Mouse (Mus musculus): ENCODE data around the gene Hs3st4. TPM values are rescaled to one million over a fixed set of nuclear protein-coding genes. Genes with fewer than 3 reads are reported as not detected.

Hs3st4 gene
- polyA plus RNA-seq, 2 experiments from 2014 or later: not detected

DNA sequence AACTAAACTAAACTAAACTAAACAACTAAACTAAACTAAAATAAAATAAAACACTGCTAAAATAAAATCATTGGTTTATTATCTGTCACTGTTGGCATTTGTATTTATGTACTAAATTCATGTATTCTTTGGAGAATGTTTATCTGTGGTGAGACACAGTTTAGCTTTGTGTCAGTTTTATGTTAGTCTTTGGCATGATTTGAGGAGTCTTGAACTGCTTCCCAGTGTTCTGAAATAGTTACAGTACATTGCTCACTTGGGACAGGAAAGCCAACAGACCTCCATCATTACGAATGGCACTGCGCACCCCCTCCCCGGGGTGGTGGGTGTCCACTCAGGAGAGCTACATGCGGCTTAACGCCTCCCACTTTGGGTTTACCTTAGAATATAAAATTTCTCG, 158.6 kb downstream of the Hs3st4 start:
- ATAC-seq: no peak

DNA sequence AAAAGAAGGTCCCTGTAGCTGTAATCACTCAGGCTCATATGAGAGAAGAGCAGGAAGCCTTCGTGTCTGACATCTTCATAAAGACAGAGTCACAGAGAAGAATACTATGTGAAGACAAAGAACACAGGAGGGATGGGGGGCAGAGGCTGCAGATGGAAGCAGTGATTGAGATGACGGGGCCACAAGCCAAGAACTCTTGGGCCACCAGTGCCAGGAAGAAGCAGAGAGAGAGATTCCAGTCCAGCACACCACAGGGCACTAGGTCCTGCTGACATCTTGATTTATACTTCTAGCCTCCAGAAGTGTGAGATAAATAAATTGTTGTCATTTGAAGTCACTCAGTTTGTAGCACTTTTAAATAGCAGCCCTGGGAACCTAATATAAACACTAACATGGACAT, 168.2 kb downstream of the Hs3st4 start:
- no peak for ATAC-seq

- no peak for ATAC-seq
Observed at GRCm38 (mm10) chr7:124163301-124163700, 180.6 kb downstream of the Hs3st4 start.

- ATAC-seq: no peak
Observed at GRCm38 (mm10) chr7:124166229-124166628, 183.6 kb downstream of the Hs3st4 start.

DNA sequence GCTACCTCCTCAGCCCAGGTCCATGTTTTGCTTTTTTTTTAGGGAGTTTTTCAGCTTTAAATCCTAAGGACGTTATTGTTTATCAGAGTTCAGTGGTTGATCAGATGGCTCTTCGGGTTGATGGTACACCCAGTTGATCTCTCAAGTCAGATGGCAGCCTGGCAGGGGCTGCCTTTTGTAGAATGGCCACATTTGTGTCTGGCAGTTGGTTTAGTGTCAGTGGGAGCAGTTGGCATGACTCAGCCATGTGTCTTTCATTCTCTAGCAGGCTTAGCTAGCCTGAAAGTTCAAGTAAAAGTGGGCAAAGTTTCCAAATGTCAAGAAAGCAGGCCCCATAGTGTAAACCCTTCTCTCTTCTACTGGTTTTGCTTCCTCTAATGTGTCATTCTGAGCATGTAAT, 186.1 kb downstream of the Hs3st4 start:
- ATAC-seq: no peak

- no peak for ATAC-seq
Observed at GRCm38 (mm10) chr7:124170001-124170400, 187.3 kb downstream of the Hs3st4 start.

DNA sequence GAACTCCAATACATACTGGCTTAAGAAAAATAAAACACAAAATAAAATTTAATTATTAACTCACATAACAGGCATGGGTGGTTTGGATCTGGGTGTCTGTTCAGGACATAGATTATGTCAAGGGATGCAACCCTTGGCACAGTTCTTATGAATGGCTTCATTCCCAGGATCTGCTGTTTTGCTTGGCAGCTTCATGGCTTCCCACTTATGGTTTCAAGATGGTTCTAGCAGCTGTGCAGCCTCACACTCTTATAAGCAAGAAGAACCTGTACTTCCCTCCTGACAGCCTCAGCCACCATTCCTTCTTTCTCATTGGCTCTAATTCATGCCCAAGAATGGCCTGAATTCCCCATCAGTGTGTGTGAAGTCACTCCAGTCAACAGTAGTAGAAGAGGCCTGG, 189.3 kb downstream of the Hs3st4 start:
- no peak for ATAC-seq

- ATAC-seq: no peak
Observed at GRCm38 (mm10) chr7:124180926-124181325, 198.3 kb downstream of the Hs3st4 start.

GRCm38 (mm10) chr7:124184693-124185092, 202.0 kb downstream of the Hs3st4 start:
- ATAC-seq: no peak

GRCm38 (mm10) chr7:124198811-124199570, 216.3 kb downstream of the Hs3st4 start:
- ATAC-seq: no peak

GRCm38 (mm10) chr7:124216921-124217320, 234.3 kb downstream of the Hs3st4 start:
- no peak for ATAC-seq

DNA sequence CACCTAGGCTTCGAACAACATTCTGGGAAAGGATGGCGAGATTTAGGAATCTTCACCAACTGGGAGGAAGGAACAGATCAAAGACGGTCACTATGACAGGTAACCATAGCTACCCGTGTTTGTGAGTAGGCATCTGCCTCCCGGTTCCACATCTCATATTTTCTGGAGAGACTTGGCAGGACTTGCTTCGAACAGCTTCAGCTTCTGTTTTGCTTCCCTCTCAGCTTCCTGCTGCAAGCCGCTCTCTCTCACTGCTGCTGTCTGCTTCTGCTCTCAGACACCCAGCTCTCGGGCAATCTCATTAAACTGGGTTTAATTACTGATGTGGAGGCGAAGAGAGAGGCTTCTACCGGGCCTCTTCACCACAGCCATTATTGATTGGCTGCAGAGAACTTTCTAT, 237.9 kb downstream of the Hs3st4 start:
- no peak for ATAC-seq

DNA sequence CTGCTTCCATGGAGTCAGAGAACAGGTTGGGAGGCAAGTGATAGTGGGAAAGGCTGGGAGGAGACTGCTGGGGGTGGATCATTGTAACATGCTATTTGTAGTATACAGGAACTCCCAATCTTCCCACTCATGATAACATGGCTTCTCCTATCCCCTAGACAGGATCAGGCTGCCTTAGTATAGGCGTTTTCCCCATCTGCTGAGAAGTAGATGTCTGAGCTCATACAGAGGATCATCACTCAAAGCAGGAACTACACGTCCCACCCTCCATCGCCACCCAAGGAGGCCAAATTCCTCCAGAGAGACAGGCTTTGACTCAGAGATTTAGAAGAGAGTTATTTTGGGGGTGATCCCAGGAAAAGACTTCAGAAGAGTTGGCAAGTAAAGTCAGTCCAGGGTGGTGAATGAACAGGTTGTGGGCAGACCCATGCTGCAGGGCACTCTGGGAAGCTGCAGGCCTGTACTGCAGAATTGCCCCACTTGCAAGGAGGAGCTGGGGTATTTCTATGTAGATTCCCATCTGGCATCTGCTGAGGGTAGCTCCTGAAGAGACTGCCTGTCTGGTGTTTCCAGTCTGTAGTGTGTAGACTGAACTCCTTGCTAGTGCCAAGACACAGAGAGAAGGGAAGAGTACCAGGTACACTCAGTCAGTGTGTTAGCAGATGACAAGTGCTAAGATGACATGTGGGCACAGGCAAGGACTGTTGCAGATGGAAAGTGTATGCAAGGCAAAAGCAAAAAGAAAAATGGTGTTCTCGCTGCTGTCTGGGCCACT, 255.4 kb downstream of the Hs3st4 start:
- no peak for ATAC-seq

DNA sequence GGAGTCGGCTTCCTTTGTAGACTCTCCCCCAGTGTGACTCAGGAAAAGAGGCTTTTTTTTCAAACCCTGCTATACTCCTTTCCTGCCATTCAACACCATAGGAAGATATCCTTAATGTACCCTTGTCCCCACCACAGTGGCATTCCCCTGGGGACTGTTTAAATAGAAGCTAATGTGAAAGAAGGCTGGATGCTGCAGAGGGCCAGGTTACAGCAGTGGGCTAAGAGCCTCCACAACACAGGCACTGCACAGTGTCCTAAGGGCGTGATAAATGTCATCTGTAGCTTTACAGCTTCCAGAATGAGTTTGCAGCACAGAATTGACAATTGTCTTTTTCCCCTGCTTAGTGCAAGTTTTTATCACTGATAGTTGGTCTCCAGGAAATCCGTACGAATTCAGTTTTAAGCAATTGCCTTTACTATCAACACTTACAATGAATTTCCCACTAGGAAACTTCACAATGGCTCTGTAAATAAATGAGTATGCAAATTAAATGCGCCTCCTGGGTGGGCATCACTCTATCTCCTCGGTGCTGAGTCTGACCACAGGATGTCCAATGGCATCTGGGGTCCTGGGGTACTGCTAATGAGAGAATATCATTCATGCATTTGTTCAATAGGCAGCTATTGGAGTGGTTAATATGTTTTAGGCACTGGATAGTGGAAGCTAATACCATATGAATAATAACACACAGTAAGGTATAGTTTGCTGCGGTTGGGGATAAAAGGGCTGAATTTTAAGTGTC, 257.4 kb downstream of the Hs3st4 start:
- no peak for ATAC-seq

- no peak for ATAC-seq
Observed at GRCm38 (mm10) chr7:124249838-124250237, 267.2 kb downstream of the Hs3st4 start.

GRCm38 (mm10) chr7:124250566-124250965, 267.9 kb downstream of the Hs3st4 start:
- no peak for ATAC-seq

GRCm38 (mm10) chr7:124258419-124258818, 275.8 kb downstream of the Hs3st4 start:
- no peak for ATAC-seq

DNA sequence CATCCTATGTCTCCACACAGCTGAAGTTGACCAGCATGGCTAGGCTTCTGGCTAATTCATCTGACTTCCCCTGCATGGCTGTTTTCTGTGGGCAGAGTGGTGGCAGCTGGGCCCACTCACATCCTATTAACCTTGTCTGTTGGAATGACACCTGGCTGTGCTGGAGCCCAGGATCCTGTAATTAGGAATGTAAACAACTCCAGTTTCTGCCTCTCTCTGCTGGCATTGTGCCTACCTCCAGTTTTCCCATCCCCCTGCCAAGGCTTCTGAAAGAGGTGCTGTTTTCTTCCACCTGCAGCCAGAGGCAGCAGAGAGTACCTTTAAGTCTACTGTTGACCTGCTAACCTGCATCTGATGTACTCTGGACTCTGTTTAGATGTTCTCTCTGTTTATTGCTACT, 288.1 kb downstream of the Hs3st4 start:
- no peak for ATAC-seq

GRCm38 (mm10) chr7:124289873-124290272, 307.2 kb downstream of the Hs3st4 start:
- no peak for ATAC-seq

DNA sequence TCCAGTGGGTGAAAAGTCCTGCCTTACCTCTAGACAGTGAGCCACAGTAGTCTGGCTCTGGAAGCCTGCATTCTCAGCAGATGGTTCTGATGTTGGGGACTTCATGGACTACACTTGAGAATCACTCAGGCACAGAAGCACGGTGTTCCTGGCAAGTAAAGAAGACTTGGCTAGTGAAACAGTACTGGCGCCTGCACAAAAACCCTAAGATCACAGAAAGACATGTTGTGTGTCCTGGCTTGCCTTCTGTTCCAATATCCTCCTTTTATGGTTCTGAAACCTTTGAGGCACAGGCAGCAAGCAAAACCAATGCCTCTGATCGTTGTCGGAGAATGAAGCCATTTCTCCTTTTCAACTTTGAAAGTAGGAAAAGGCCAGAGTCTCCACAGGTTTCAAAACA, 336.8 kb downstream of the Hs3st4 start:
- ATAC-seq: no peak

DNA sequence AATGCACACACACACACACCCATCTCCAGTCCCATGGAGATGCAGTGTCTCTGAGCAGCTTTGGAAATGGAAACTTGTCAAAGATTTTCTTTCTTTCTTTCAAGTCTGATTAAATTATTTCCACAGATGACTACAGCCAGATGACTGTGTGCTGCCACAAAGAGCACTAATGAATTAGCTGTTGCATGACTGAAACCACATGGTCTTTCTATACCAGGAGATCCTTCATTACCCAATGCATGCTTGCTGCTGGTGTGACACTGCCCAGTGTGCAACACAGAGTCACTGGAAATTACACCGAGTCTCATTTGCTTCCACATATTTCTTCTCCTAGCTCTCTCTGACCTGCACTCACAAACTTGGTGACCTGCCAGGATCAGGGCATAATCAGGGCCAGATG, 353.0 kb downstream of the Hs3st4 start:
- ATAC-seq: no peak

DNA sequence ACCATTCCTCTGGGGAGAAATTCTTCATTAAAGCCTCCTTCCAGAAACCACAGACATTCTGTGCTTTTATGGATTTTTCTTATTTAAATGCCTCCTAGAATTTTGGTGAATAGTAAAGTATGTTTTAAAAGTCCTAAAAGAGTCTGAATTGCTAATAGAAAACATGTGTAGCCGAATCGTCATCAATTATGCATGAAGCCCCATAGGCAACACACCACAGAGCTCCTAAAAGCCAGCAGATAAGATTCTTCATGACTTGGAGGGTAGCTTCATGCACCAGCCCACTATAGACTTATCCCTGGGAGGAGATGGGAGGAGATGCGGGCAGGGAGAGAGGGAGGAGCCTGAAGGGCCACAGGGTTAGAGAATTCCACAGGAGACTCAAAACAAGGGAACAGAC, 358.8 kb downstream of the Hs3st4 start:
- ATAC-seq: no peak

DNA sequence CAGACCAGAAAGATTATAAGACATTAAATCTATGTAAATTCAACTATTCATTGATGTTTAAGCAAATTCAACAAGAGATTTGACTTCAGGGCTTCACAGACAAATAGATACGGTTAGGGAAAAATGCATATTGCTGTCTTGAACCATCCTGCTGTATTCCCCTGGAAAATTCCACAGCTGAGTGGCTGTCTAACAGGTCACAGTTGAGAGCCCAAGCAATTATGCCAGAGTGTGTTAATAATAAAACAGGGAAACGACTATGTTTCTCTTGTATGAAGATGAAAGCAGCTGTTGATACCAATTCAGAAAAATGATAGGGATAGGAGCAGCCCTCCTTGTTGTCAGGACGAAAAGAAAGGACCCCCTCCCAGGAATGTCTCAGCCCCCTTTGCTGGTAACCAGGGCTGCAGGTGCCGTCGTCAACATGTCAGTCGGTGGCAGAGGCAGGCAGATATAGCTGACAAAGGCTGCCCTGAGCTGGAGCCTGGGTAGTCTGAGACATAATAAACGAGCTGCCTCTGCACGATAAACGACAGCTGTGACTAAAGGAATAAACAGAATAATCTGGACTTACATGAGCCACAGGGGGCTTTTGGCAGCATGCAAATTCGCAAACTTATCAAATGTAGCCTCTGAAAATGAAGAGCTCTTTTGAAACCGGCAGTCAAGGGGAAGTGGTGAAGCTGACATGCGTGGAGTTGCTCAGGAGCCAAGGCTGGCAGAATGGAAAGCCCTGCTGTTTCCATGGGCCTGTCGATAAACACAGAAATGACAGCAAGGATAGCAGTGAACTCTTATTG, 364.7 kb downstream of the Hs3st4 start:
- ATAC-seq: no peak
